Mouse (Mus musculus) megakaryocyte-erythroid progenitor cell, adult 5 weeks (primary cell): ENCODE data around the gene Gm3526. TPM values are rescaled to one million over a fixed set of nuclear protein-coding genes. Genes with fewer than 3 reads are reported as not detected.

ENCODE experiments used
- polyA plus RNA-seq: library from polyadenylated mRNA; stranded (reverse); fragments of >175 nt; gene quantifications from 2 replicates; pipeline ENCODE4 v1.2.3, GENCODE M21; 2012

Gene Gm3526
- polyA plus RNA-seq: not detected in 2 replicates

GRCm38 (mm10) chr14:5260480-5260879 lies at the start of gene Gm3526:
Gene Gm3526 (minus strand): TSS chr14:5260580.

Other genes with a start within 250 kb of the Gm3526 start
- not detected in 2 replicates for gene Gm3298, start 244.7 kb downstream of the Gm3526 start, polyA plus RNA-seq
- gene 4930555G01Rik, start 210.0 kb downstream of the Gm3526 start, polyA plus RNA-seq: not detected in 2 replicates
- gene Gm8281, start 189.5 kb downstream of the Gm3526 start, polyA plus RNA-seq: not detected in 2 replicates
- not detected in 2 replicates for gene Gm8279, start 129.1 kb downstream of the Gm3526 start, polyA plus RNA-seq
- gene Gm3317, start 96.0 kb downstream of the Gm3526 start, polyA plus RNA-seq: not detected in 2 replicates
- not detected in 2 replicates for gene Gm8271, start 74.8 kb downstream of the Gm3526 start, polyA plus RNA-seq
- not detected in 2 replicates for gene Gm3542, start 74.3 kb upstream of the Gm3526 start, polyA plus RNA-seq
- gene Gm3500, start 128.5 kb upstream of the Gm3526 start, polyA plus RNA-seq: not detected in 2 replicates
- gene Gm3194, start 194.9 kb upstream of the Gm3526 start, polyA plus RNA-seq: not detected in 2 replicates
- not detected in 2 replicates for gene Gm8246, start 217.2 kb upstream of the Gm3526 start, polyA plus RNA-seq
- not detected in 2 replicates for gene Gm3187, start 223.6 kb upstream of the Gm3526 start, polyA plus RNA-seq
- not detected in 2 replicates for gene Gm3488, start 241.1 kb upstream of the Gm3526 start, polyA plus RNA-seq